Mouse (Mus musculus) intestine, postnatal 0 days (tissue): ENCODE measurements around the gene Lrp1. TPM values are rescaled to one million over a fixed set of nuclear protein-coding genes. Genes with fewer than 3 reads are reported as not detected.
"Not testable (repeated sequence)": the region's sequence is repeated elsewhere in the genome, so short reads cannot be mapped to it uniquely, and the experiment has no call there.

Source experiments
- ATAC-seq: fragments of 200-750 bp; cut with Nextera tagmentation; 2 replicates; pipeline ENCODE4 v1.8.0; 2017; ENCODE audit warnings: mild to moderate bottlenecking, moderate TSS enrichment, moderate library complexity
- H3K27ac ChIP-seq: fragments of 300-500 bp; sonication (generic); 2 replicates; pipeline ENCODE4 v1.5.1; 2014; ENCODE audit warnings: mild to moderate bottlenecking, low read depth, low read length, moderate library complexity
- H3K27me3 ChIP-seq: fragments of 300-500 bp; sonication (generic); replicated peaks from 2 replicates; pipeline ENCODE4 v1.6.1; 2014; ENCODE audit warnings: low read length, mixed read lengths; ENCODE audit not compliant: control insufficient read depth, insufficient read depth
- H3K36me3 ChIP-seq: fragments of 300-500 bp; sonication (generic); 2 replicates; pipeline ENCODE4 v1.6.1; 2014; ENCODE audit warnings: mild to moderate bottlenecking, moderate library complexity; ENCODE audit not compliant: control insufficient read depth, insufficient read depth
- H3K4me1 ChIP-seq: fragments of 300-500 bp; sonication (generic); replicated peaks from 2 replicates; pipeline ENCODE4 v1.6.1; 2014; ENCODE audit warnings: antibody characterized with exemption, low read length, mixed read lengths; ENCODE audit not compliant: control insufficient read depth, insufficient read depth
- H3K4me2 ChIP-seq: fragments of 300-500 bp; sonication (generic); replicated peaks from 2 replicates; pipeline ENCODE4 v1.6.1; 2014; ENCODE audit warnings: low read depth, mild to moderate bottlenecking, moderate library complexity
- H3K4me3 ChIP-seq: fragments of 300-500 bp; sonication (generic); 2 replicates; pipeline ENCODE4 v1.5.1; 2014; ENCODE audit warnings: low read depth, low read length
- H3K9ac ChIP-seq: fragments of 300-500 bp; sonication (generic); 2 replicates; pipeline ENCODE4 v1.6.1; 2014; ENCODE audit warnings: mild to moderate bottlenecking, low read depth, low read length
- H3K9me3 ChIP-seq: fragments of 300-500 bp; sonication (generic); 2 replicates; pipeline ENCODE4 v1.6.1; 2016; ENCODE audit warnings: mixed run types; ENCODE audit not compliant: control insufficient read depth
- CTCF ChIP-seq: sonication (generic); IDR thresholded peaks from 2 replicates; pipeline ENCODE4 v1.5.1; 2016; ENCODE audit warnings: low read depth, mild to moderate bottlenecking, control low read depth, antibody characterized with exemption, moderate library complexity
- WGBS: fragments of 180-500 bp; shearing (Covaris S2); extraction: QIAGEN DNeasy Blood & Tissue Kit; methylation state at CpG from one replicate; pipeline ENCODE4 v1.1.7; 2014; 5-methylcytosine and 5-hydroxymethylcytosine counted together
- polyA plus RNA-seq: library from polyadenylated mRNA; unstranded; fragments of >200 nt; fragmentation: Nextera tagmentation; extraction: Ambion mirVana; gene quantifications from 2 replicates; pipeline ENCODE4 v1.2.1, GENCODE M21; 2015

Gene Lrp1
- polyA plus RNA-seq, 1 experiment from 2014 or later, result 28.9 TPM

GRCm38 (mm10) chr10:127662666-127663253 lies 41.8 kb upstream of the Lrp1 start:
- H3K27ac ChIP-seq, result peak overlapping the region; percentile 54; the same call in 1 of the 2 replicates
- H3K4me2 ChIP-seq, result peak overlapping the region; percentile 70
- peak; percentile 50 for TF ChIP-seq CTCF
- ATAC-seq, result no peak
- WGBS, result 42% methylated on average over 19 of the region's 19 CpGs
- peaks cover 16% of the 10 kb centered on the region for H3K36me3 ChIP-seq
- H3K27me3 ChIP-seq, result no peaks in the 10 kb centered on the region; the same call in 1 of the 2 replicates
- H3K9ac ChIP-seq, result no peak overlapping the region
- peak overlapping the region; percentile 28 for H3K4me3 ChIP-seq
- H3K9me3 ChIP-seq, result no peaks in the 10 kb centered on the region
- no peaks in the 10 kb centered on the region; the same call in 1 of the 2 replicates for H3K4me1 ChIP-seq

GRCm38 (mm10) chr10:127661915-127662663 lies 41.1 kb upstream of the Lrp1 start:
- Histone ChIP-seq H3K4me3 (peak overlapping the region; percentile 28), H3K9me3 (no peaks in the 10 kb centered on the region), H3K9ac (peak overlapping the region; percentile 27; the same call in 1 of the 2 replicates), H3K4me2 (peak overlapping the region; percentile 70), H3K36me3 (peaks cover 22% of the 10 kb centered on the region), H3K27ac (peak overlapping the region; percentile 62), H3K27me3 (no peaks in the 10 kb centered on the region; the same call in 1 of the 2 replicates), H3K4me1 (no peaks in the 10 kb centered on the region; the same call in 1 of the 2 replicates)
- 5% methylated on average over 16 of the region's 16 CpGs for WGBS
- no peak for TF ChIP-seq CTCF
- peak; percentile 16; the same call in 1 of the 2 replicates for ATAC-seq

GRCm38 (mm10) chr10:127661291-127661914 lies 40.5 kb upstream of the Lrp1 start:
- Histone ChIP-seq H3K9ac (0 out of 2 replicates have a peak overlapping the region, but pooled peaks have one; percentile 27), H3K4me2 (peak overlapping the region; percentile 70), H3K4me1 (no peaks in the 10 kb centered on the region; the same call in 1 of the 2 replicates), H3K4me3 (peak overlapping the region; percentile 28), H3K27me3 (no peaks in the 10 kb centered on the region; the same call in 1 of the 2 replicates), H3K9me3 (no peaks in the 10 kb centered on the region), H3K36me3 (peaks cover 27% of the 10 kb centered on the region), H3K27ac (peak overlapping the region; percentile 62)
- 22% methylated on average over 14 of the region's 14 CpGs for WGBS
- no peak for TF ChIP-seq CTCF
- peak; percentile 12; the same call in 1 of the 2 replicates for ATAC-seq

GRCm38 (mm10) chr10:127659551-127659950 lies 38.6 kb upstream of the Lrp1 start:
- no peak for ATAC-seq
- H3K9me3 ChIP-seq, result no peaks in the 10 kb centered on the region

GRCm38 (mm10) chr10:127658076-127658475 lies 37.1 kb upstream of the Lrp1 start:
- peak overlapping the region; percentile 18; the same call in 1 of the 2 replicates for H3K4me3 ChIP-seq
- H3K9ac ChIP-seq, result no peak overlapping the region
- TF ChIP-seq CTCF, result no peak
- no peaks in the 10 kb centered on the region for H3K27me3 ChIP-seq
- peak; percentile 68 for ATAC-seq
- H3K9me3 ChIP-seq, result no peaks in the 10 kb centered on the region
- no peaks in the 10 kb centered on the region; the same call in 1 of the 2 replicates for H3K4me1 ChIP-seq
- H3K27ac ChIP-seq, result no peak overlapping the region
- H3K36me3 ChIP-seq, result peaks cover 56% of the 10 kb centered on the region
- peak overlapping the region; percentile 56 for H3K4me2 ChIP-seq
- 12% methylated on average over 6 of the region's 6 CpGs for WGBS

More at GRCm38 (mm10) chr10:127659551-127659950, 38.6 kb upstream of the Lrp1 start:
- Histone ChIP-seq H3K4me3 (no peak overlapping the region), H3K27ac (no peak overlapping the region), H3K4me2 (no peak overlapping the region), H3K4me1 (no peaks in the 10 kb centered on the region; the same call in 1 of the 2 replicates), H3K36me3 (peaks cover 41% of the 10 kb centered on the region), H3K9ac (no peak overlapping the region), H3K27me3 (no peaks in the 10 kb centered on the region)
- no peak for TF ChIP-seq CTCF
- WGBS, result 38% methylated on average over 1 of the region's 1 CpGs

- not testable (repeated sequence) for H3K27me3 ChIP-seq, H3K4me3 ChIP-seq, H3K4me2 ChIP-seq, H3K27ac ChIP-seq, H3K9ac ChIP-seq, ATAC-seq, H3K9me3 ChIP-seq, H3K4me1 ChIP-seq
- peaks cover 60% of the 10 kb centered on the region for H3K36me3 ChIP-seq
- WGBS, result 53% methylated on average over 6 of the region's 6 CpGs
Measured at GRCm38 (mm10) chr10:127657617-127658016, 36.7 kb upstream of the Lrp1 start.
